Comparison of ENCODE assay signal across 8 mouse cellular contexts in genomic region chr4:48048456-48049315, GRCm38 (mm10). TPM values are rescaled to one million over a fixed set of nuclear protein-coding genes. Genes with fewer than 3 reads are reported as not detected.
DNase-seq lines count a peak whose midpoint lies in the region; ATAC-seq and TF ChIP-seq lines count a peak whose summit lies in the region.

No protein-coding gene starts in this region.

- H3K4me3 ChIP-seq in gastrocnemius, adult 2 months, result peak overlapping the region; percentile 94
- peak overlapping the region; percentile 65 for H3K4me3 ChIP-seq in embryonic facial prominence, embryonic 13.5 days
- H3K4me3 ChIP-seq in limb, embryonic 14.5 days (replicated peaks; ENCODE audit: low read length), result peak overlapping the region; percentile 59
- H3K4me3 ChIP-seq in stomach, postnatal 0 days (ENCODE audit: low read depth, low read length), result peak overlapping the region; percentile 74

- peak overlapping the region; percentile 98 for H3K4me2 ChIP-seq in embryonic facial prominence, embryonic 13.5 days
- peak overlapping the region; percentile 97 for H3K4me2 ChIP-seq in limb, embryonic 14.5 days (replicated peaks; ENCODE audit: low read depth, low read length, severe bottlenecking)
- peak overlapping the region; percentile 99 for H3K4me2 ChIP-seq in stomach, postnatal 0 days (replicated peaks; ENCODE audit: low read depth)

- TF ChIP-seq EP300 in stomach, postnatal 0 days (optimal IDR thresholded peaks at IDR 0.05), result no peak

- H3K36me3 ChIP-seq in embryonic facial prominence, embryonic 13.5 days, result no peaks in the 10 kb centered on the region; the same call in 1 of the 2 replicates
- no peaks in the 10 kb centered on the region for H3K36me3 ChIP-seq in limb, embryonic 14.5 days (ENCODE audit: control insufficient read depth, insufficient read depth, low read length)
- H3K36me3 ChIP-seq in stomach, postnatal 0 days (ENCODE audit: control insufficient read depth, insufficient read depth, low read length), result no peaks in the 10 kb centered on the region

- DNase-seq in gastrocnemius, adult 2 months, result no peak
- DNase-seq in gastrocnemius, postnatal 10 days, result no peak
- DNase-seq in CD4-positive helper T cell, adult 2 months (ENCODE audit: low read depth, low spot score), result peak; percentile 43
- no peak for DNase-seq in limb, embryonic 14.5 days (ENCODE audit: low spot score)
- no peak for DNase-seq in stomach, postnatal 0 days (ENCODE audit: low spot score)
- DNase-seq in right cerebral cortex, adult 2 months (ENCODE audit: low spot score in 2 of 2), result no peak
- DNase-seq in right cerebral cortex, postnatal 10 days (ENCODE audit: low spot score in 2 of 2), result no peak

- intact Hi-C loops in gastrocnemius, adult 2 months (cut with DNase I), result loop anchor here (5.0 to 10.0 kb wide), 3 partner anchors 79 to 614 kb away; no protein-coding TSS in a partner anchor

- 3% methylated on average over 35 of the region's 35 CpGs for WGBS in embryonic facial prominence, embryonic 13.5 days
- 5% methylated on average over 35 of the region's 35 CpGs for WGBS in limb, embryonic 14.5 days
- WGBS in stomach, postnatal 0 days, result 17% methylated on average over 35 of the region's 35 CpGs

- peaks cover 48% of the 10 kb centered on the region for H3K4me1 ChIP-seq in embryonic facial prominence, embryonic 13.5 days
- H3K4me1 ChIP-seq in limb, embryonic 14.5 days (ENCODE audit: control insufficient read depth, insufficient read depth, low read length), result peaks cover 30% of the 10 kb centered on the region
- peaks cover 10% of the 10 kb centered on the region; the same call in 1 of the 2 replicates for H3K4me1 ChIP-seq in stomach, postnatal 0 days (replicated peaks; ENCODE audit: control insufficient read depth, insufficient read depth)

- H3K9ac ChIP-seq in embryonic facial prominence, embryonic 13.5 days, result 0 out of 2 replicates have a peak overlapping the region, but pooled peaks have one; percentile 76
- no peak overlapping the region for H3K9ac ChIP-seq in limb, embryonic 14.5 days (ENCODE audit: low read depth, low read length, severe bottlenecking)
- no peak overlapping the region for H3K9ac ChIP-seq in stomach, postnatal 0 days (ENCODE audit: low read length)

- no peaks in the 10 kb centered on the region for H3K9me3 ChIP-seq in embryonic facial prominence, embryonic 13.5 days
- no peaks in the 10 kb centered on the region for H3K9me3 ChIP-seq in limb, embryonic 14.5 days (ENCODE audit: control insufficient read depth, low read length)
- H3K9me3 ChIP-seq in stomach, postnatal 0 days (ENCODE audit: control insufficient read depth, low read length), result no peaks in the 10 kb centered on the region

- no peak for ATAC-seq in embryonic facial prominence, embryonic 13.5 days (ENCODE audit: insufficient number of reproducible peaks, insufficient read depth, low FRiP score, low TSS enrichment, low read depth)
- no peak for ATAC-seq in limb, embryonic 14.5 days (ENCODE audit: low FRiP score, low read depth)
- no peak for ATAC-seq in stomach, postnatal 0 days (ENCODE audit: low FRiP score, low TSS enrichment)

- H3K27me3 ChIP-seq in embryonic facial prominence, embryonic 13.5 days, result peaks cover 77% of the 10 kb centered on the region
- H3K27me3 ChIP-seq in limb, embryonic 14.5 days (ENCODE audit: control insufficient read depth, insufficient read depth, low read length), result peaks cover 78% of the 10 kb centered on the region
- peaks cover 15% of the 10 kb centered on the region for H3K27me3 ChIP-seq in stomach, postnatal 0 days (ENCODE audit: control insufficient read depth, insufficient read depth, low read length)

- no peak for TF ChIP-seq POLR2A in limb, embryonic 14.5 days (IDR thresholded peaks at IDR 0.05; ENCODE audit: borderline replicate concordance, extremely low read depth, insufficient read depth, insufficient read length)

- no peak for TF ChIP-seq CTCF in gastrocnemius, adult 2 months (IDR thresholded peaks at IDR 0.05)
- no peak for TF ChIP-seq CTCF in stomach, postnatal 0 days (IDR thresholded peaks at IDR 0.05; ENCODE audit: low read depth)

- no peak overlapping the region for H3K27ac ChIP-seq in gastrocnemius, adult 2 months
- H3K27ac ChIP-seq in embryonic facial prominence, embryonic 13.5 days, result no peak overlapping the region
- no peak overlapping the region for H3K27ac ChIP-seq in limb, embryonic 14.5 days (replicated peaks; ENCODE audit: low read depth, low read length)
- no peak overlapping the region for H3K27ac ChIP-seq in stomach, postnatal 0 days (replicated peaks)

RNA-seq across cellular contexts. Expression of gene Nr4a3, which starts 3.7 kb away (rescaled TPM):
- total RNA-seq in gastrocnemius, adult 2 months (2021), result 10 to 100 TPM; 14.2 to 15.0 TPM
- 1 to 10 TPM; 2.2 TPM for total RNA-seq in gastrocnemius, postnatal 10 days (2021)
- polyA plus RNA-seq in embryonic facial prominence, embryonic 13.5 days (2015; fragmentation: Nextera tagmentation; extraction: Ambion mirVana), result 1.0 TPM in 2 replicates
- polyA plus RNA-seq in limb, embryonic 14.5 days (2012; rRNA removed), result 0.79 and 1.3 TPM in 2 replicates
- 0.44 and 0.59 TPM in 2 replicates for polyA plus RNA-seq in limb, embryonic 14.5 days (2014; fragmentation: Nextera tagmentation; extraction: Ambion mirVana)
- polyA plus RNA-seq in stomach, postnatal 0 days (2015; fragmentation: Nextera tagmentation; extraction: Ambion mirVana), result 0.34 and 1.5 TPM in 2 replicates
